Mouse (Mus musculus) intestine, embryonic 16.5 days (tissue): ENCODE data around the gene Ofcc1. TPM values are rescaled to one million over a fixed set of nuclear protein-coding genes. Genes with fewer than 3 reads are reported as not detected.

Source experiments
- ATAC-seq: fragments of 200-750 bp; cut with Nextera tagmentation; 2 replicates; pipeline ENCODE4 v1.8.0; 2017; ENCODE audit warnings: moderate TSS enrichment, moderate library complexity
- H3K27ac ChIP-seq: fragments of 300-500 bp; sonication (generic); 2 replicates; pipeline ENCODE4 v1.5.1; 2014; ENCODE audit warnings: mild to moderate bottlenecking, low read length
- H3K27me3 ChIP-seq: fragments of 300-500 bp; sonication (generic); replicated peaks from 2 replicates; pipeline ENCODE4 v1.6.1; 2014; ENCODE audit warnings: low read length, control low read depth, mixed read lengths; ENCODE audit not compliant: control insufficient read depth, insufficient read depth
- H3K36me3 ChIP-seq: fragments of 300-500 bp; sonication (generic); 2 replicates; pipeline ENCODE4 v1.6.1; 2014; ENCODE audit warnings: low read length, control low read depth; ENCODE audit not compliant: control insufficient read depth, insufficient read depth
- H3K4me1 ChIP-seq: fragments of 300-500 bp; sonication (generic); 2 replicates; pipeline ENCODE4 v1.6.1; 2014; ENCODE audit warnings: low read length, control low read depth, mixed read lengths; ENCODE audit not compliant: control insufficient read depth, insufficient read depth
- H3K4me2 ChIP-seq: fragments of 300-500 bp; sonication (generic); 2 replicates; pipeline ENCODE4 v1.6.1; 2014; ENCODE audit warnings: low read depth, low read length, control low read depth
- H3K4me3 ChIP-seq: fragments of 300-500 bp; sonication (generic); 2 replicates; pipeline ENCODE4 v1.5.1; 2014; ENCODE audit warnings: mild to moderate bottlenecking, low read length
- H3K9ac ChIP-seq: fragments of 300-500 bp; sonication (generic); 2 replicates; pipeline ENCODE4 v1.6.1; 2014; ENCODE audit warnings: low read depth, low read length
- H3K9me3 ChIP-seq: fragments of 300-500 bp; sonication (generic); 2 replicates; pipeline ENCODE4 v1.6.1; 2016; ENCODE audit warnings: low read length, control low read depth; ENCODE audit not compliant: control insufficient read depth
- WGBS: fragments of 180-500 bp; shearing (Covaris S2); extraction: QIAGEN DNeasy Blood & Tissue Kit; methylation state at CpG from one replicate; pipeline ENCODE4 v1.1.7; 2014; 5-methylcytosine and 5-hydroxymethylcytosine counted together
- polyA plus RNA-seq: library from polyadenylated mRNA; unstranded; fragments of >200 nt; fragmentation: Nextera tagmentation; extraction: Ambion mirVana; gene quantifications from 2 replicates; pipeline ENCODE4 v1.2.1, GENCODE M21; 2015

Gene Ofcc1
- not detected in 2 replicates for polyA plus RNA-seq

DNA sequence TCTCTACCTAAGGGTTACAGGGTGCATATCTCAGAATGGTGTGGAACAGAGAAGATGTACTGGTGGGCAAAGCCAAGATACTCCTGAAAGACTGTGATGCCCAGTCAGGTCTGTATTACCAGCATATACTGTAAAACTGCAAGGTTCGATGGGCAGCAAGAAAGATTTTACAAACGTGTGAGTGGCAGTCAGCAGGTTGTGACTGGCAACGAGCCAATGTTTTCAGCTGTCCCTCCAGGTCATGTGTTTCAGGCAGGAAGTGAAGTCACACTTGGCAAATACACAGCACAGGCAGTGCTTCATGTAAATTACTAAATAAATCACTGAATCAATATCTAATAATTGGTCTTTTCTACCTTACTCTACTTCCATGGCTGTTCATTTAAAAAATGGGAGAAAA lies at the start of gene Ofcc1:
Gene Ofcc1, minus strand, starts transcription at position 163 of the 400 bp plus-strand sequence.
- WGBS, result 55% methylated on average over 3 of the region's 3 CpGs
- H3K4me1 ChIP-seq, result no peaks in the 10 kb centered on the region

DNA sequence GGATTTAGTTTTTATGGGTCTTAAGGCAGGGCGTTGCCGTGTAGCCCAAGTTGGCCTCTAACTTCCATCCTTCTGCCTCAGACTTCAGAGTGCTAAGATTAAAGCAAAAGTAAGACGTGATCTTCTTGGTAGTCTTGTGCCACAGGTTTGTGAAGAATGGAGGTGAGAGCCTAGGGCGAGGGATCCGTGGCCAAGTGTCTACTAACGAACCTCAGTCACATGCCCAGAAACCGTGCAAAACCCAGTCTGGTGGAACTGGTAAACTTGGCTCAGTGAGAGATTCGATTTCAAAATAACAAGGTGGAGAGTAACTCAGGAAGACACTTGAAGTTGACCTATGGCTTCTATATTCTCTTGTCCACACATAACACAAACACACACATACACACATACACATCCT lies 28.9 kb upstream of the Ofcc1 start:
- H3K4me1 ChIP-seq, result no peaks in the 10 kb centered on the region
- H3K36me3 ChIP-seq, result no peaks in the 10 kb centered on the region
- no peak overlapping the region for H3K4me3 ChIP-seq
- H3K4me2 ChIP-seq, result no peak overlapping the region
- 76% methylated on average over 8 of the region's 8 CpGs for WGBS
- no peaks in the 10 kb centered on the region for H3K27me3 ChIP-seq
- no peak for ATAC-seq
- H3K27ac ChIP-seq, result no peak overlapping the region
- H3K9ac ChIP-seq, result no peak overlapping the region
- H3K9me3 ChIP-seq, result no peaks in the 10 kb centered on the region

More for the DNA sequence above, at the start of gene Ofcc1:
- no peak within 1 kb of the TSS for H3K4me3 ChIP-seq
- no peaks in the 10 kb centered on the region for H3K27me3 ChIP-seq
- no peak within 1 kb of the TSS for H3K27ac ChIP-seq
- H3K4me2 ChIP-seq, result no peak within 1 kb of the TSS
- 0 out of 2 replicates have a peak, but pooled peaks have one; percentile 31 for ATAC-seq
- no peak within 1 kb of the TSS for H3K9ac ChIP-seq
- H3K36me3 ChIP-seq, result no peaks in the 10 kb centered on the region
- H3K9me3 ChIP-seq, result no peaks in the 10 kb centered on the region

DNA sequence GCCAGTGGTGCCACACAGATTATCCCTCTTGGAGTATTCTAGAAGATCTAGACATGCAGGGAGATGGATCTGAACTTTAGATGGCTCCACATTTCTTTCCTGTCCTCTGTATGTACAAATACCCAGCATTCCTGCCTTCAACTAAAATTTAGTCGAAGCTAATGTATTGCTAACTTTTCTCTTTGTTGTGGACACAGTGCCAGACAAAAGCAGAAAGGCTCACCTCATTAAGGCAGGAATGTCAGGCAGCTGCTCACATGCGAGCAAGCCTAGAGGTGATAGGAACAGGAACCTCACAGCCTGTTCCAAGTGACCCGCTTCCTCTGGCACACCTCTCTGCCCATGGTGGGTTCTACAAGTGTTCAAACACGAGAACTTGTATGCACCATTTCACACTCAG lies 26.2 kb upstream of the Ofcc1 start:
- Histone ChIP-seq H3K9ac (no peak overlapping the region), H3K4me1 (no peaks in the 10 kb centered on the region), H3K27ac (no peak overlapping the region), H3K4me2 (no peak overlapping the region), H3K4me3 (no peak overlapping the region), H3K36me3 (no peaks in the 10 kb centered on the region), H3K9me3 (no peaks in the 10 kb centered on the region), H3K27me3 (no peaks in the 10 kb centered on the region)
- no peak for ATAC-seq
- WGBS, result 63% methylated on average over 4 of the region's 4 CpGs

- no peak overlapping the region for H3K4me2 ChIP-seq
- H3K9ac ChIP-seq, result no peak overlapping the region
- no peaks in the 10 kb centered on the region for H3K9me3 ChIP-seq
- no peak for ATAC-seq
- no peak overlapping the region for H3K27ac ChIP-seq
- H3K36me3 ChIP-seq, result no peaks in the 10 kb centered on the region
- WGBS, result 75% methylated on average over 4 of the region's 4 CpGs
- H3K27me3 ChIP-seq, result no peaks in the 10 kb centered on the region
- no peaks in the 10 kb centered on the region for H3K4me1 ChIP-seq
- H3K4me3 ChIP-seq, result no peak overlapping the region
Observed at GRCm38 (mm10) chr13:40384962-40385361, 23.7 kb upstream of the Ofcc1 start.

DNA sequence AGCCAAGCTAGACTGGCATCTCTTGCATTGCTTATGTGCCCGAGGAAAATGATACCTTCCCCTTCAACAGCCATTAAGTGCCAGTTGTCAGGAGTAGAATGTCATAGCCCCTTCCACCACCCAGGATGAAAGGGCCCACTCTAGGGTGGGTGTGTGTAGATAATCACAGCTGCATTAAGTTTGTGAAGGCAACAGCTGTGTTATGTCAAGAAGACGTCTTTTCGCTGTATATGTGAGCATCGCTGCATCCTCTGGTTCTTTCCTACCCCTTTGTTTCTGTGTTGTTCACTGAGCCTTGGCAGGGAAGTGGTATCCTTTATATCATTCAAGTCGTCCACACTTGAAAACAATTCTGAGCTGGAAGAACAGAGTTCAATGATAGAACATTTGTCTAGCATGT lies 15.5 kb upstream of the Ofcc1 start:
- no peak; the same call in 1 of the 2 replicates for ATAC-seq
- H3K9ac ChIP-seq, result no peak overlapping the region
- 50% methylated on average over 5 of the region's 5 CpGs for WGBS

GRCm38 (mm10) chr13:40366762-40367161 lies 5.5 kb upstream of the Ofcc1 start:
- ATAC-seq, result no peak
- Histone ChIP-seq H3K4me1 (no peaks in the 10 kb centered on the region), H3K4me2 (no peak overlapping the region), H3K9ac (no peak overlapping the region), H3K4me3 (no peak overlapping the region), H3K36me3 (no peaks in the 10 kb centered on the region), H3K27me3 (no peaks in the 10 kb centered on the region), H3K27ac (no peak overlapping the region), H3K9me3 (no peaks in the 10 kb centered on the region)
- whole genome bisulfite sequencing, result 85% methylated on average over 11 of the region's 11 CpGs

More for the DNA sequence above, 15.5 kb upstream of the Ofcc1 start:
- H3K4me1 ChIP-seq, result no peaks in the 10 kb centered on the region
- H3K4me2 ChIP-seq, result no peak overlapping the region
- no peak overlapping the region for H3K27ac ChIP-seq
- H3K4me3 ChIP-seq, result no peak overlapping the region
- H3K36me3 ChIP-seq, result no peaks in the 10 kb centered on the region
- H3K9me3 ChIP-seq, result no peaks in the 10 kb centered on the region
- no peaks in the 10 kb centered on the region for H3K27me3 ChIP-seq

GRCm38 (mm10) chr13:40364855-40365254 lies 3.6 kb upstream of the Ofcc1 start:
- Histone ChIP-seq H3K4me2 (no peak overlapping the region), H3K9ac (no peak overlapping the region), H3K4me3 (no peak overlapping the region), H3K4me1 (no peaks in the 10 kb centered on the region), H3K27me3 (no peaks in the 10 kb centered on the region), H3K27ac (no peak overlapping the region), H3K36me3 (no peaks in the 10 kb centered on the region), H3K9me3 (no peaks in the 10 kb centered on the region)
- WGBS, result 54% methylated on average over 4 of the region's 4 CpGs
- no peak for ATAC-seq

DNA sequence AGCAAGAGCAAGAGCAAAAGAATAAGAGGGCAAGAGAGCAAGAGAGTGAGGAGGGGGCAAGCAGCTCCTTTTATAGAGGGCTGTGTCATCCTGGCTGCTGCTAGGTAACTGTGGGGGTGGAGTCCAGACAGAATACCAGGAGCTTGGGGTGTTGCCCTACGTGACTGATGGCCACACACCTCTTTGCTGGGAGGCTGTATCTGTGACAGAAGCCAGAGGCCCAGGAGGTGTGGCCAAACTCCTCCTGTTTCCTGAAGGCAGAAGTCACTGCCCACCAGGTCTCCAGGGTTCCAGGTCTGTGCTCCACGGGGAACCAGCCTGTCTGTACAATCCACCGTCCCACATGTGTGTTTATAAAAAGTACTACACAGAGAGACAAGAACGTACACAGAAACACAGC lies 558 bp downstream of the Ofcc1 start:
- H3K27ac ChIP-seq, result no peak overlapping the region
- no peak overlapping the region for H3K9ac ChIP-seq
- no peaks in the 10 kb centered on the region for H3K9me3 ChIP-seq
- WGBS, result 36% methylated on average over 4 of the region's 4 CpGs
- peak; percentile 81 for ATAC-seq
- no peaks in the 10 kb centered on the region for H3K4me1 ChIP-seq
- no peak overlapping the region for H3K4me2 ChIP-seq
- no peak overlapping the region for H3K4me3 ChIP-seq
- no peaks in the 10 kb centered on the region for H3K36me3 ChIP-seq
- H3K27me3 ChIP-seq, result no peaks in the 10 kb centered on the region

DNA sequence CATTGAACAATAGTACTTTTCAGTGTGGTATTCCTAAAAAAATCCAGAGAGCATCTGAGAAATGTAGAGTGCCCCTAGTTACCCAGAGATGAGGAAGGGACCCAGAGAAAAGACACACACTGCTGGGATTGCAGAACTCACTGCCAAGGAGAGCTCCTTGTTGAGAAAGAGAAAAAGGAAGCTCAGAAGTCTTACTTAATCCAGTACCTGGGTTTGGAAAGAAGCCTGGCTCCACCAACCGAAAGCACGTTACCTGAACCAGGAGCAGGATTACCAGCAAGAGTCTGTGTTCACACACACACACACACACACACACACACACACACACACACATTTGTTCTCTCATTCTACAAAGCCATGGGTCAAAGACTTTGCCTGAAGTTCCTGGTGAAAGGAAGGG lies 14.2 kb downstream of the Ofcc1 start:
- WGBS, result 97% methylated on average over 2 of the region's 2 CpGs
- H3K4me1 ChIP-seq, result no peaks in the 10 kb centered on the region
- H3K27me3 ChIP-seq, result no peaks in the 10 kb centered on the region
- no peak overlapping the region for H3K4me3 ChIP-seq
- H3K36me3 ChIP-seq, result no peaks in the 10 kb centered on the region
- H3K9ac ChIP-seq, result no peak overlapping the region
- H3K27ac ChIP-seq, result no peak overlapping the region
- H3K9me3 ChIP-seq, result no peaks in the 10 kb centered on the region
- no peak overlapping the region for H3K4me2 ChIP-seq
- ATAC-seq, result no peak

DNA sequence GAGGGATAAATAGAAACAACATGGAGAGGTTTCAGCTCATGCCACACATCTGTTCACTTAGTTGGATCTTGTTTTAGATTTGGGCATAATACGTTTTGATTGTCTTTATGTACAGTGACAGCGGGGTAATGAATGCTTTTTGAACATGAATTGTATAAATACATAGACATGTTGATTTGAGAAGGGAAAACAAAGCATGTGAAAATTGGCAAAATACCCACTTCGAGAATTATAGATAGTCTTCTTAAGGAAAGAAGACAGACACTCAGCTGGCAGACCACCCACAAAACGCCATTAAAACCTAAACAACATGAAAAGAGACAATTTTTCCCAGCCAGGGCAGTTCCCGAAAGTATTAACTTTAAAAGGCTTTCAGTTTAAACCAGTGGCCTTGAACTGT lies 37.9 kb downstream of the Ofcc1 start:
- Histone ChIP-seq H3K9me3 (no peaks in the 10 kb centered on the region), H3K36me3 (no peaks in the 10 kb centered on the region), H3K4me1 (no peaks in the 10 kb centered on the region), H3K4me2 (no peak overlapping the region), H3K27me3 (no peaks in the 10 kb centered on the region), H3K4me3 (no peak overlapping the region), H3K9ac (no peak overlapping the region), H3K27ac (no peak overlapping the region)
- WGBS, result 67% methylated on average over 5 of the region's 5 CpGs
- ATAC-seq, result no peak
